Mouse (Mus musculus) liver, postnatal 0 days (tissue): ENCODE results near the gene Proser2.

Experiments used
- CTCF ChIP-seq: sonication (generic); IDR thresholded peaks from 2 replicates; pipeline ENCODE4 v1.5.1; 2016; ENCODE audit warnings: antibody characterized with exemption, low read depth
- EP300 ChIP-seq: IDR thresholded peaks from 2 replicates; pipeline ENCODE4 v1.6.1; 2016; ENCODE audit warnings: antibody characterized with exemption, low read depth, mild to moderate bottlenecking

DNA sequence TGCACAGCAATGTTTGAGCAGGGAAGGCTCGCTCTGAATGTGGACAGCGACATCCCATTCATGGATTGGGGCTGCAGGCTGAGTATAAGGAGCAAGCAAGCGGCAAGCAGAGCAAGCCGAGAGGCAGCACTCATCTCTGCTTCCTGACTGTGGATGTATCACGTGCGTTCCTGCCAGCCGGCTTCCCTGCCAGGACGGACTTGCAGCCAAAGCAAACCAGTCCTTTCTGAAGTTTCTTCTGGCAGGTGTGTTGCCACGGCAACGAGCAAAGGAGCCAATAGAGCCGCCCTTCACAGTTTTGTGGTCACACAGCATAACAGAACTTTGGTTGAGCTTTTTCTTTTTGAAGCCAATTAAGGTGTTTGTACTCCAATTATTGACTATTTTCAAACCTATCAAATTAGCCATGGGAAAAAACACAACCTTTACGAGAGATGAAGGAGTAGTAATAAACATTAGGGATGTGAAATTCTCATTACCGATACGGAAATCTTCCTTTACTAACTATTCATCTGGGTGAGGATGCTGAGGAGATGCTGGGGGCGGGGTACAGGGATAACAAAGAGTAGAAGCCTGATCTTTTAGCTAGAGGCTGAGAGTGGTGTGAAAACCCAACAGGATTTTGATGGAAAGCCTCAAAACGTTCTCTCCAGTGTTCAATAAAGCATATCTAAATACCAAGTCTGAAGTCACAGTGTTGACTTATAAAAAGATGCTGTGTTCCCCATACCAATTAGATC, 13.1 kb upstream of the Proser2 start:
- TF ChIP-seq CTCF (no peak), EP300 (no peak)
